Mouse (Mus musculus): Measurements from ENCODE around the gene Tepsin.

DNA sequence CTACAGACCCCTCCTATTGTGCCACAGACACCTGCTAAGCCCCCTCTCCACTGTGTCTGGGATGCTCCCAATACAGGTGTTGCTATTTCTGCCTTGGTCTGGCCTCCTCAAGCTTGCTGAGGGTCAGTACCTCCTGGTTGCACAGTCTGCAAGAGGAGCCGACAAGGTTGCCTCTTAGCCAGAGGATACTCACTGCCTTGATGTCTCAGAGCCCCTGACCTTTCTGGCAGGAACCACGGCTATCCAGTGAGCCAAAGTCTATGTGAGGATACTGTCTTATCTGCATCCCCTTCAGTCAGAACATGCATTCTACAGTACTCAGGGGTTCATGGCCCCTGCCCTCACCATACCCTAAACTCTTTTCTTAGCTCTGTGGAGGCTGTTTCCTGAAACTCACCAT is 19.1 kb upstream of the Tepsin start:
- TF ChIP-seq CTCF (IDR thresholded peaks at IDR 0.05; ENCODE audit: borderline replicate concordance, control insufficient read depth, extremely low read depth, insufficient read depth, low read length, poor library complexity) (no peak), POLR2A (IDR thresholded peaks at IDR 0.05; ENCODE audit: control insufficient read depth, extremely low read depth, insufficient read depth, low read length, poor library complexity) (no peak)
